Mouse (Mus musculus) neural tube, embryonic 13.5 days (tissue): ENCODE measurements around the gene Scpep1. TPM values are rescaled to one million over a fixed set of nuclear protein-coding genes. Genes with fewer than 3 reads are reported as not detected.
"Not testable (repeated sequence)": the region's sequence is repeated elsewhere in the genome, so short reads cannot be mapped to it uniquely, and the experiment has no call there.

Experiments used
- ATAC-seq: fragments of 200-750 bp; cut with Nextera tagmentation; 2 replicates; pipeline ENCODE4 v1.8.0; 2017; ENCODE audit warnings: low read depth, mild to moderate bottlenecking, moderate TSS enrichment, moderate library complexity
- H3K27ac ChIP-seq: fragments of 300-500 bp; sonication (generic); replicated peaks from 2 replicates; pipeline ENCODE4 v1.5.1; 2015; ENCODE audit warnings: moderate library complexity, mild to moderate bottlenecking, inconsistent platforms
- H3K27me3 ChIP-seq: fragments of 300-500 bp; sonication (generic); 2 replicates; pipeline ENCODE4 v1.6.1; 2015; ENCODE audit warnings: mild to moderate bottlenecking, inconsistent platforms
- H3K36me3 ChIP-seq: fragments of 300-500 bp; sonication (generic); 2 replicates; pipeline ENCODE4 v1.6.1; 2015; ENCODE audit warnings: mild to moderate bottlenecking, inconsistent platforms
- H3K4me1 ChIP-seq: fragments of 300-500 bp; sonication (generic); replicated peaks from 2 replicates; pipeline ENCODE4 v1.6.1; 2015; ENCODE audit warnings: inconsistent platforms
- H3K4me2 ChIP-seq: fragments of 300-500 bp; sonication (generic); 2 replicates; pipeline ENCODE4 v1.6.1; 2015; ENCODE audit warnings: inconsistent platforms, mild to moderate bottlenecking, moderate library complexity
- H3K4me3 ChIP-seq: fragments of 300-500 bp; sonication (generic); 2 replicates; pipeline ENCODE4 v1.5.1; 2015; ENCODE audit warnings: mild to moderate bottlenecking, inconsistent platforms
- H3K9ac ChIP-seq: fragments of 300-500 bp; sonication (generic); 2 replicates; pipeline ENCODE4 v1.6.1; 2015; ENCODE audit warnings: moderate library complexity, mild to moderate bottlenecking, inconsistent platforms
- H3K9me3 ChIP-seq: fragments of 300-500 bp; sonication (generic); 2 replicates; pipeline ENCODE4 v1.6.1; 2016; ENCODE audit warnings: inconsistent platforms
- WGBS: fragments of 180-500 bp; shearing (Covaris S2); methylation state at CpG from one replicate; pipeline ENCODE4 v1.1.7; 2015; 5-methylcytosine and 5-hydroxymethylcytosine counted together
- polyA plus RNA-seq: library from polyadenylated mRNA; unstranded; fragments of >200 nt; fragmentation: Nextera tagmentation; extraction: Ambion mirVana; gene quantifications from 2 replicates; pipeline ENCODE4 v1.2.1, GENCODE M21; 2015

Gene Scpep1
- polyA plus RNA-seq, 1 experiment from 2014 or later: 25.7 TPM

DNA sequence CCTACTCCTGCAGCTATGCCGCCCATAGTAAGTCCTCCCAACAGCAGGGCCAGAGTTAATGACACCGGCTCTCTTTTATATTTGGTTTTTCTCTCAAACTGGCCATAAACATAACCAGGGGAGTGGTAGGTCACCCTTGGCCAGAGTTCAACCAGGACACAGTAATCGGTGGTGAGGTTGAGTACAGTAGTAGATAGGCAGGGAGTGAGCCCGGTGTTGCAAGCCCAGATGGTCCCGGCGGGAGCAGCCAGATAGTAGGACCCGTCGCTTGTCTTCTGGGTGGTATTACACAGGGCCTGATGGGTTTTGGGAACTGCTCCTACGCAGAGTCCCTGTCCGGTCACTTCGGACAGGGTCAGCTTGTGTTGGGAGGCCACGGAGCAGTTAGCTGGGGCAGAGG, 63.8 kb downstream of the Scpep1 start:
- not testable (repeated sequence) for H3K27ac ChIP-seq, H3K36me3 ChIP-seq, ATAC-seq, H3K4me2 ChIP-seq, H3K9me3 ChIP-seq, H3K9ac ChIP-seq, H3K27me3 ChIP-seq, H3K4me1 ChIP-seq, H3K4me3 ChIP-seq
- WGBS: 97% methylated on average over 9 of the region's 12 CpGs

DNA sequence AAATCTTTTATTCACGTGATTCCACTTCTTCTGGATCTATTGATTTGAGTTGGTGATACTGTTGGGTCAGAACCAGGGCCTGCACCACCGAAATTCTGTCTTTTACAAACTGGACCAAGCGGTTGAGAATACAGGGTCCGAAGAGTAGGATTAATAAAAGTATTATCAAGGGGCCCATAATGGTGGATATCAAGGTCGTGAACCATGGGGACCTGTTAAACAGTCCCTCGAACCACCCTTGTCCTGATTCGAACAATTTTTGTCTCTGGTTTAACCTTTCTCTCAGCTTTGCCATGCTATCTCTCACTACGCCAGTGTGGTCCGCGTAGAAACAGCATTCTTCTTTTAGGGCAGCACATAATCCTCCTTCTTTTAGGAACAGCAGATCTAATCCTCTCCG, 64.4 kb downstream of the Scpep1 start:
- not testable (repeated sequence) for H3K4me2 ChIP-seq, H3K4me1 ChIP-seq, H3K9ac ChIP-seq, H3K9me3 ChIP-seq, H3K27me3 ChIP-seq, H3K27ac ChIP-seq, H3K36me3 ChIP-seq, H3K4me3 ChIP-seq, ATAC-seq
- WGBS: 97% methylated on average over 6 of the region's 11 CpGs

DNA sequence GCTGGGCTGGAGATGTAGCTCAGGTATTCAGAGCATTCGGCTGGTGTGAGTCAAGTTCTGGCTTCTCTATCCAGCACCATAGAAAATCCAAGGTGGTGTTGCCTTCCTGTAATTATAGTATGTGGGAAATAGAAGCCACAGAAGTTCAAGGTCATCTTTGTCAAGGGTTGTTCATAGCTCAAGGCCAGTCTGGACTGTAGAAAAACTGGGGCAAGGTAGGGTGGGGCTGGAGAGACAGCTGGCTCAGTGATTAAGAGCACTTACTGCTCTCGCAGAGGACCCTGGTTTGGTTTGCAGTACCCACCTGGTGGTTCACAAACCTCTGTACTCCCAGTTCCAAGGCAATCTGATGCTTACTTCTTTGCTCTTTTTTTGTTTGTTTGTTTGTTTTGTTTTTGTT, 66.3 kb downstream of the Scpep1 start:
- Histone ChIP-seq H3K27ac (no peak overlapping the region), H3K27me3 (no peaks in the 10 kb centered on the region), H3K4me1 (no peaks in the 10 kb centered on the region), H3K4me2 (no peak overlapping the region), H3K9me3 (no peaks in the 10 kb centered on the region), H3K36me3 (no peaks in the 10 kb centered on the region), H3K4me3 (no peak overlapping the region), H3K9ac (no peak overlapping the region)
- WGBS: 89% methylated on average over 2 of the region's 2 CpGs
- no peak for ATAC-seq

DNA sequence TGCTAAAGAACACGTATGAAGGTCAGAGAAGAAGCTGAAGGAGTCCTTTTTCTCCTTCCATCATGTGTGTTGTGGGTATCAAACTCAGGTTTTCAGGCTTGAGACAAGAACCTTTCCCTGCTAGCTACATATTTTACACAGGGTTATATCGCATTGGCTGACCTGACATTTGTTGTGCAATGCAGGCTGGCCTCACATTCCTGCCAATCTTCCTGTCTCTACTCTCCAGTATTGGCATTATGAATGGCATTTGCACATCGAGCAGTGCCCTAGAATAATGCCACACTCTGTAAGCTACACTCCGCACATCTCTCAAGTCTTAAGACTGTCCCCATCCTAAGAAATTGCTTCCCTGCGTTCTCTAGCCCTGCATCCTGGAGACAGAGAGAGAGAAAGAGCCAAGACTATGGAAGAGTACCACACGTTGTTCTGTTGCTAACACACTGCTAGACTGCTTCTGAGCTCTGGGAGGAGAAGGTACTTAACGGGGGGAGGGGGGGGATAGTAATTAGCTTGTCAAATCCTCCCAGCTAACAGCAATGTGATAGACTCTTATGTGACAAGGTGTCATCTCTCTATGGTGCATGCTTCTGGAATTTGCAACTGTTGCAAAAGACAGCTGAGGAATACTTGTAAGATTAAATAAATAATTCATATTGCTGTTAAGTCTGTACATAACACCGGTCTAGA, 70.7 kb downstream of the Scpep1 start:
- H3K27ac ChIP-seq: no peak overlapping the region
- 73% methylated on average over 8 of the region's 8 CpGs for WGBS
- H3K9ac ChIP-seq: no peak overlapping the region
- no peak overlapping the region for H3K4me3 ChIP-seq
- ATAC-seq: no peak
- H3K9me3 ChIP-seq: no peaks in the 10 kb centered on the region
- H3K4me1 ChIP-seq: no peaks in the 10 kb centered on the region
- H3K4me2 ChIP-seq: no peak overlapping the region
- H3K27me3 ChIP-seq: no peaks in the 10 kb centered on the region
- H3K36me3 ChIP-seq: no peaks in the 10 kb centered on the region

DNA sequence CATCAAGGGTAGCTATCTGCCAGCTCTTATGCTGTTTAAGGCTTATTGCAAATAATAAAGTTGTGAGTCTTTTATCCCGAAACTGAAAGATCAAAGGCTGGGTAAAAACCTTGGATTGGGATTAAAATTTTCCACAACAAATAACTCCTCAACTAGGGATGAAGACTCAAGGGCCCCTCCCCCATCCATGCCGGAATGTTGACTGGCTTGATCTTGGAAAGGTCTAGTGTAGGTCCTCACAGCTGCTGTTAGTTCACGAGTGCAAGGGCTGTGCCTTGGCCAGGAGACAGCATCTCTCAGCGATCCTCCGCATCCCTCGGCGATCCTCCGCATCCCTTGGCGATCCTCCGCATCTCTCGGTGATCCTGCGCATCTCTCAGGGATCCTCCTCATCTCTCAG, 77.3 kb downstream of the Scpep1 start:
- Histone ChIP-seq H3K27ac (no peak overlapping the region), H3K27me3 (peaks cover 18% of the 10 kb centered on the region), H3K4me1 (peaks cover 9% of the 10 kb centered on the region), H3K4me3 (no peak overlapping the region), H3K36me3 (no peaks in the 10 kb centered on the region), H3K9ac (no peak overlapping the region), H3K9me3 (no peaks in the 10 kb centered on the region), H3K4me2 (no peak overlapping the region)
- WGBS: 92% methylated on average over 12 of the region's 12 CpGs
- no peak for ATAC-seq

Other genes with a start within 250 kb of the Scpep1 start
- 20.9 and 21.7 TPM in 2 replicates for gene Msi2, start 237.0 kb downstream of the Scpep1 start, polyA plus RNA-seq
- gene Akap1, start 90.9 kb downstream of the Scpep1 start, polyA plus RNA-seq: 25.7 and 25.9 TPM in 2 replicates
- gene Elobl, start 11.5 kb upstream of the Scpep1 start, polyA plus RNA-seq: not detected in 2 replicates
- 27.5 and 28.0 TPM in 2 replicates for gene Coil, start 14.8 kb upstream of the Scpep1 start, polyA plus RNA-seq
- 5.0 and 5.5 TPM in 2 replicates for gene Trim25, start 43.9 kb upstream of the Scpep1 start, polyA plus RNA-seq
- gene Dgke, start 111.4 kb upstream of the Scpep1 start, polyA plus RNA-seq: 13.5 and 15.6 TPM in 2 replicates
- gene Gm525, start 118.4 kb upstream of the Scpep1 start, polyA plus RNA-seq: not detected in 2 replicates